Mouse (Mus musculus) ZHBTc4 (cell line): ENCODE data around the gene Fam114a2.
"Not testable (repeated sequence)": the region's sequence is repeated elsewhere in the genome, so short reads cannot be mapped to it uniquely, and the experiment has no call there.

Experiments used
- DNase-seq: peaks from one replicate; pipeline ENCODE4 v3.0.0-alpha.2; 2011; ENCODE audit warnings: low read depth, low spot score

The Fam114a2 gene

DNA sequence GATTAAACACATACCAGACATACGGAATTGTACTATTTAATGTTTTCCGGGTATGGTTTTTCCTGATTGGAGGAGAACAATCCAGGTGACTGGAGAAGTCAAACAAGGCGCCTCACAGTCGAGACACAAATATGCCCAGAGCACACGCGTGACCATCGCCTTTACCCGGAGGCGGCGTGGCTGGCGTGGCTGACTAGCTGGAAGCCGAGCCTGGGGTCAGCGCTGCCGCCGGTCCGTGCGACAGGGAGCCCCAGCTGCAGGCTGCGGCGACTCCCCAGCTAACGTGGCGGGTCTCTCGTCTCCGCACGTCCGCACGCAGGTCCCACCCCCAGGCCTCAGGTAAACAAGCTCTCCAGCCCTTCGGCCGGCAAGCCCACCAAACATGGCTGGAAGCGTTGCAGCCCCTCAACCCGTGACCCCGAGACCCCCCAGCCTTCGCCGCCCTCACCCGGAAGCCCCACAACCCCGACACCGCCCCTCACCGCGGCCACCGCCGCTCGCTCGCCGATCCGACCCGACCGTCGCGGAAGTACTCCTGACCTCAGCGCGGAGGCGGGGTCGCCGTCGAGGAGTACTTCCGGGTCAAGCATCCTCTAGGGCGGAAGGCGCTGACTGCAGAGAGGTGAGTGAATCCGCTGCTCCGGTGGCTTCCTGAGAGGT, at the start of gene Fam114a2, which contains the start of gene Mfap3:
TSS of gene Fam114a2 (minus strand) at position 527 of the 660 bp plus-strand sequence.
TSS of gene Mfap3 (plus strand) at position 574 of the 660 bp plus-strand sequence.
- DNase-seq, result peak; percentile 95

- no peak for DNase-seq
These were observed 47.9 kb upstream of the Fam114a2 start for GRCm38 (mm10) chr11:57566091-57567035.

DNA sequence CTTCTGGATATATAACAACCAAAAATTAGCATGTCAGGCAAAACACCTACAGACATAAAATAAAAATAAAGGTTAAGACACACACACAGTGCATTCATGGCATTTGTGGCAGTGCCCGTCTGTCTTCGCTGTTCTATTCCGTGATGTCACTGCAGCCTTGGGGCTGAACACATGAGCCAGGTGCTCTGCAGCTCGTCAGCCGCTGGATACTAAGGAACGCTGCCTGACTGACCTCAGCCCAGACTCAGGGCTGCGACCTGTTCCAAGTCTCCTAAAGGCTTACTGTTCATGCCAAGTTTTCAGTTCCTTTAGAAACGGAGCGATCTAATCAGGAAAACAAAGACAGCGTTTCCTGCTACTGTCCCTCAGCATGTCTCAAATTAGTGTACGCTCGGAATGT, 46.1 kb upstream of the Fam114a2 start:
- DNase-seq, result no peak

DNA sequence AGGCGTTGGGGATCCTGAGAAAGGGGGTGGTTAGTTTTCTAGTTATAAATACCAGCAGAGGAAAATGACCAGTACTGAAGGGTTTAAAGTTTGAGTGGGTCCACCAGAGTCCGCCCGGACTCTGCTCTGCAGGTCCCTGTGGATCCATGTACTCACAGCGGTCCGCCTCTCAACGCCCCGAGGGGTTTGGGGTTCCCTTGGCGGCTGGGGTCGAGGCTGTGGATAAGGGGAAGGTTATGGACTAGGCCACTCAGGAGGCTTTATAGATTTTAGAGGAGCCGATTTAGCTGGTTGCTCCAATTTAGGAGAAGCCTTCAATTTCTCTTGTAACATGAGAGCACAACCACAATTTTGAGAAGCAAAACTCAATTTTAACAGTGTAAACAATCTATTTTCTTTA, 39.5 kb upstream of the Fam114a2 start:
- DNase-seq, result not testable (repeated sequence)

DNA sequence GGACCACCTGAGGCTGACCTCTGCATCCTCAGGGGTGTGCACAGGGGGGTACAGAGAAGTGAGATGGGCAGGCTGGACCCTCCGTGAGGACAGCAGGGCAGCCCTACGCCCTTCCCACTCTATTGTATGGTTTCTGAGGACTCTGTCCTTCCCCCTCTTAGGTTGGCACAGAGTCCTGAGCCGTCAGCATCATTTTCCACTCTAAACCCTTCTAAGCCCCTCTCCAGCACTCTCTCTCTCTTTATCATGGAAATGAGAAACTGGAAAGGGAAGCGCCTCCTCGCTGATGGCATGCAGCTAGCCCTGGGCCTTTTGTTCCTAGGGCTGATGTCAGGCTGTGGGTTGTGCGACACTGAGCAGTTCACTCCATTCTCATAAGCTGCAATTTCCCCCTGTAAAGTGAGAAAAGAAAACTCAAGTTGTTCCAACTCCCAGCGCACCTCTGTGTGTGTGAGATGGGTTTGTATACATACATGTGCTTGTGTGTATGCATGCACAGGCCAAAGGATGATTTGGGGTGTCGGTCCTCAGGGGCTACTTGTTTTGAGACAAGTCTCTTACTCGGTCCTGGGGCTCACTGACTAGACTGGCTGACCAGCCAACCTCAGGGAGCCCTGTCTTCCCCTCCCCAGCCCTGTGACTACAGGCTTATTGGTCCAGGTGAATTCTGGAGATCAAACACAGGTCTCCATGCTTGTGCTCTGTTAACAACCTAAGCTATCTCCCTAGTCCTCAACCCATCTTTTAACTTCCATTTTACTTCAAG, 34.8 kb upstream of the Fam114a2 start:
- no peak for DNase-seq

GRCm38 (mm10) chr11:57551016-57551415, 32.6 kb upstream of the Fam114a2 start:
- no peak for DNase-seq

GRCm38 (mm10) chr11:57550230-57550629, 31.8 kb upstream of the Fam114a2 start:
- DNase-seq, result peak; percentile 41

GRCm38 (mm10) chr11:57548618-57549550, 30.5 kb upstream of the Fam114a2 start:
- peak; percentile 79 for DNase-seq

DNA sequence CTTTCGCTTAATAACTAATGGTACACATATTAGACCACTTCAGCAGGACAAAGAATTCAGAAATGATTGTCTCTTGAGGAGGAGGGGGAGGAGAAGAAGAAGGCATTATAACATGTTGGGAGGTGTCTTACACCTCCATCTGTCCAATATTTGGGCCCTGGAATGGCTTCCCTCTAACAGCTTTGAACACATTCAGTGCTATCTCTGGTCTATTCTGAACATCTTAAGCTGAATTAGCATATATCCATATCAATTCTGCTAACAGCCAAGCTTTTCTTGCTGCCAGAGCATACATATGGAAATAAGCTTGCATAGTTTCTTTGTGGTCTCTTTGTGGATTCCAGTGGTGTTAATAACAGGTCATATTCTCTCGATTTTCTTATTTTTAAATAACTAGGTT, 22.3 kb upstream of the Fam114a2 start:
- DNase-seq, result no peak

DNA sequence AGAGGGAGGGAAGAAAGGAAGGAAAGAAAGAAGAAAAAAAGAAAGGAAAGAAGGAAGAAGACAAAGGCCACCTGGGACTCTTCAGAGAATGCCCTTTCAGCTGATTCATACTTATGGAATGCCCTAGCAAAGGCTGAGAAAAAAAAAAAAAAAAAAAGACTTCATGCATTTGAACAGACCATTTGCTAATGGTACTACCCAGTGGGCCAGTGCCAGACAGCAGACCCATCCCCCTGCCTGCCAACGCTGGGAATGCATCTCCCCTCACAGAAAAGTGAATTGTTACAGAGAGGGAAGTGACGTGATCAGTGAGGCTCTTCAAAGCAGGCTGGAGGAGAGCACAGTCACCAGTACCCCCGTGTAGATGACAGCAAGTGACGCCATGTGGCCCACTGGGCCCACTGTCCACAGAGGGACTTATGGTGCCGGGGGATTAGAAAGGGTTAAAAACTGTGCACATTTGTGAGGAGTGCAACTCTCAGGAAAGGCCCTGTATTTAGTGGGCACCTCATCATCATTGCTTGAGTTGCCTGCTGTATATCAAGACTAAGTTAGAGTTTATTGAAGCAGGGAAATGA, 21.5 kb upstream of the Fam114a2 start:
- DNase-seq, result no peak

DNA sequence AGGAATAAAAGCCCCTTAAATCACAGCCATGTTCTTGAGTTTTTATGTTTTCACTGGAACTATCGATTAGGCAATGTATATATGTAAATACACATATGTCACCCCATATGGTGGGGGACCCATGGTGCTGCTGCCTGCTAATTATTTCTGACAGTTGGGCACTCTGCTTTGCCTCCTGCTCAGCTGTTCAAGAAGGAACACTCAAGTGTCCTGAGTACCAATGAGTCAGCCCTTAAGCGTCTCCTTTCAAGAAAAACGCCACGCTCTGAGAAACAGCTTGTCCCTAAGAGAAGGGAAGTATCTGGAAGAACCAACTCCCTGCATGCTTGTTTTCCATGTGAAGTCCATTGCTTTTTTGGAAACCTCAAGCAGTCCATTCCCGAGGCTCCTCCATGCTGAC, 17.5 kb upstream of the Fam114a2 start:
- DNase-seq, result no peak

GRCm38 (mm10) chr11:57532306-57532705, 13.9 kb upstream of the Fam114a2 start:
- DNase-seq, result no peak

DNA sequence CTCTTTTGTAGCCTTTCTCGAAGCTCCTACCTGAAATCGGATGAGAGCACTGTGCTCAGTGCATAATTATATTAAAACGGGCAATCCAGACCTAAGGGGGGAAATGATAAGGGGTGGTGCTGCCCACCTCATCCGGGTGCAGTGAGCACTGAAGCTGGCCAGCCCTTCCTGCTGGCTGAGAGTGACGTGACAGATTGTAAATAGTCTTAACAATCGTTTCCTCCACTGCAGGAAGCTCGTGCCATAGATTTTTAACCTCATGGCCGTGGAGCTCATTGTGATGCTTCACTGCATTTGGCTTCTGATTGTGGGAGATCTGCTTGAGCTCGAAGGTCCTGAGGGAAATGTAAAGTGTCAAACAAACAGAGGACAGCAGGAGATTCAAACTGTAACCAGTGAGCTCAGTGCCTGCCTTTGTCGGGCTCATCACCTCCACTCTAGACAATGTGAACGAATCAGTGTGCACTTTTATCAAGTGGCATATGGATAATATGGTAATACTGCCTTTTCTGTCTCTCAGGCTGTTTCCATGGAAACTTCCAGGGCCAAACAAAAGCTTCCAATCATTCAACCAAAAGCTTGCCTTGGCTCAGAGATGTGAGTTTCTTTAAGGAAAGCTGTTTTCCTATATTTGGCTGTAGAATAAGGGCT, 13.0 kb upstream of the Fam114a2 start:
- no peak for DNase-seq

DNA sequence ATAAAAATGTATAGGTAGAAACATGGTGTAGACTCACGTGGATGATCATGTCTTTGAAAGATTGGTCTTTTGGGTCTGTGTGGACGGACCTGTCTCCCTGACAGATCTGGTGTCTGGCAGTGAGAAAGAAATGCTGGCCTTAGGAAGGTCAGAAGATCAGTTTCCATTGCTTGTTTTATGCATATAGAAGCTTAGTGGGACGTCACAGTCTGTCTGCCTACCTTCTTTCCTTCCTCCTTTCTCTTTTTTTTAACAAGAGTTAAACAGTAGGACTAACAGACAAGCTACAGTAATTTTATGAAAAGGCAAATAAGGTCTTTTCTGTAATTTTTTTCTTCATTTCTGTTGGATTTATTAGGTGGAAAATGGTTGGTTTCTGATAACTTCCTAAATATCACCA, 10.7 kb upstream of the Fam114a2 start:
- DNase-seq, result no peak

DNA sequence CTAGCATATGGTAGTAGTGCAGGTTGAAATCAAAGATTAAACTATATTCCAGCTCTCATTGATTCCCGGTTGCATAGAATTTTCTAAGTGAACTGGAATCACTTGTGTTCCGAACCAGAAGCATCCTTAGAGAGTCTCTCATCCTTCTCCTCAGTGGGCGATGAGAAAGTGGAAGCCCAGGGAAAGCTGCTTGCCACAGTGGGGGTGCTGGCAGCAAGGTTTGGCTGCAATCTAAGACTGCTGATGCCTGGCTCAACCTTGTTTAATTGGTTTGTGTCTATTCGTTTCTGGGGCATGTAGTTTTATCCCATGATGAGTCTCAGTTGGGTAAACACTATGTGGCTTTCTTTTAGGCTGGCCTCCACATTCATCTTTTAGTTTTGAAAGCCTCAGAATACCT, 9.1 kb upstream of the Fam114a2 start:
- DNase-seq, result no peak

DNA sequence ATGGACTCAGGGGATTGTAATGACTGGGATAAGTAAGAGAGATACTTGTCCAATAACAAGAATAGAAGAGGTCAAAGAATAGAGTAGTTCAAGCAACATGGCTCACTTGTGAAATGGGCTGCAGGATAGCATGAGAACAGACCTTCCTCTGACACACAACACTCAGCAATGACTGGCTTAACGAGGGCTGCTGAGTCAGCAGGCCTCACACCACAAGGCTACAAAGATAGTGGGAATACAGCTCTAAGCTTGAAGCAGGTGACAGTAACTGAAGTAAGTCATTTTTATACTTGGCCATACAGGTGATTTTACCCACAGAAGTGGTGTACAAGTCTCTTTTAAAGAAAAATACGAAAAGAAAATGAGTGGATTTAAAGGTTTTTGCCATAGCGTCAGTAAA, 7.5 kb upstream of the Fam114a2 start:
- no peak for DNase-seq

DNA sequence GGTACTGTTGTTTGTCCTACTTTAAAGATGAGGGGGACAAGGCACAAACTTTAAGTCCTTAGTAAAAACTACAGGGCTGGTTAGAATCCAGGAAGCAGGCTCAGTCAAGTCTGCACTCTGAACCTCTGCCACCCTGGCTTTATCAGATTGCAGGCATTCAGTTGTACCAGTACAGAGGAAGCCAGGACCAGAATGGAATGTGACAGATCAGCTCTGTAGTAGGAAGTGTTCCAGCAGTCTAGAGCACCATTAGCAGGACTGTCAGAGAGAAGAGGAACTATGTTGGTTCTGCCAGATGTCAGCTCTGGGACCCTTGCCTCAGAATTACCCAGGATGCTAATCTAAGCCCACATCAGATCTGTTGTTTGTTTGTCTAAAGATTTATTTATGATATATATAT, 6.2 kb upstream of the Fam114a2 start:
- DNase-seq, result no peak

DNA sequence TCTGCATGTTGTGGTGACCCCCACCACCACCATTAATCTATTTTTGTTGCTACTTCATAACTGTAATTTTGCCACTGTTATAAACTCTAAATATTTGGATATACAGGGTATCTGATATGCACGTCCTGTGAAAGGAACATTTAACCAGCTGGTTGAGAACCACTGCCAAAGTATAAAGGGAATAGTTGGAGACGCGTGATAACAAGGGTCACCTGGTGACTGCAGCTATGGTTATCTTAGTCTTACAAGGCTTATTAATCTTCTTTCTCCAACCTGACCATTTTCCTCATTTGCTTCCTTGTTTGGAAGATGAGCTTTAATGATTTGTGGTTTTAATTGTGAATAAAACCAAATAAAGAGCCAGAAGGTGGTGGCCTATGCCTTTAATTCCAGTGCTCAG, 5.0 kb upstream of the Fam114a2 start:
- no peak for DNase-seq

- no peak for DNase-seq
These were observed 3.6 kb upstream of the Fam114a2 start for GRCm38 (mm10) chr11:57522046-57522445.

DNA sequence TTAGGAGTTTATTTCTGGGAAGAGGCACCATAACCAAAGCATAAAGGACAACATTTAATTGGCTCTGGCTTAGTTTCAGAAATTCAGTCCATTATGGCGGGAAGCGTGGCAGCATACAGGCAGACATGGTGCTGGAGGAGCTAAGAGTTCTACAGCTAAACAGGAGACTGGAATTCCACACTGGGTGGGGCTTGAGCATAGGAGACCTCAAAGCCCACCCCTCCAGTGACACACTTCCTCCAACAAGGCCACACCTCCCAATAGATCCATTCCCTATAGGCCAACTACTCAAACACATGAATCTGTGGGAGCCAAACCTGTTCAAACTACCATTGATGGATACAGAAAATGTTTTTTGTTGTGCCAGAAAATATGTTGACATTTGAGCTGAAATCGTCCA, 2.8 kb upstream of the Fam114a2 start:
- peak; percentile 54 for DNase-seq
